Mouse (Mus musculus) small intestine, adult 2 months (tissue): ENCODE measurements around the gene Gm10134.

Experiments
- CTCF ChIP-seq: fragments of 200-500 bp; IDR thresholded peaks from 2 replicates; pipeline ENCODE4 v1.5.1; 2012; ENCODE audit warnings: low read depth, mild to moderate bottlenecking, control low read depth, inconsistent platforms, low read length, moderate library complexity, mixed read lengths; ENCODE audit not compliant: insufficient replicate concordance, insufficient read length; ENCODE audit errors: extremely low read depth
- POLR2A ChIP-seq: fragments of 200-500 bp; IDR thresholded peaks from 2 replicates; pipeline ENCODE4 v1.6.1; 2012; ENCODE audit warnings: low read depth, mild to moderate bottlenecking, control low read depth, inconsistent platforms, low read length, moderate library complexity

GRCm38 (mm10) chr2:28546560-28546959 lies 40.7 kb downstream of the Gm10134 start:
- TF ChIP-seq CTCF = no peak
- TF ChIP-seq POLR2A = no peak
